Mouse (Mus musculus) megakaryocyte, embryonic 14.5 days (primary cell): ENCODE data around the gene Zfp11.

Experiments
- FLI1 ChIP-seq: IDR thresholded peaks from 2 replicates; pipeline ENCODE4 v1.6.1; 2012; ENCODE audit warnings: low read length, inconsistent platforms, mixed read lengths
- GATA1 ChIP-seq: IDR thresholded peaks from 3 replicates; pipeline ENCODE4 v1.6.1; 2012; ENCODE audit warnings: mixed read lengths, low read length, inconsistent platforms, borderline replicate concordance

GRCm38 (mm10) chr5:129607476-129607875 is 62.4 kb downstream of the Zfp11 start:
- TF ChIP-seq FLI1 (no peak), GATA1 (no peak)
